Mouse (Mus musculus) CD4-positive, CD25-positive, alpha-beta regulatory T cell, adult 4 months (primary cell): Measurements from ENCODE around the gene Ube2g2. TPM values are rescaled to one million over a fixed set of nuclear protein-coding genes. Genes with fewer than 3 reads are reported as not detected.

Experiments
- ATAC-seq: one replicate; pipeline ENCODE4 v1.8.0; 2017
- polyA plus RNA-seq, 2 experiments: library from polyadenylated mRNA; unstranded; fragments of 100-300 nt; shearing (Covaris generic); gene quantifications; one replicate each; pipeline ENCODE4 v1.2.1; 2017

The Ube2g2 gene
- 10 to 100 TPM; 42.0 to 65.6 TPM for polyA plus RNA-seq

- peak; percentile 85 for ATAC-seq
Observed at GRCm38 (mm10) chr10:77622055-77622988, at the start of gene Ube2g2. Ube2g2 (plus strand) TSS chr10:77622275.

DNA sequence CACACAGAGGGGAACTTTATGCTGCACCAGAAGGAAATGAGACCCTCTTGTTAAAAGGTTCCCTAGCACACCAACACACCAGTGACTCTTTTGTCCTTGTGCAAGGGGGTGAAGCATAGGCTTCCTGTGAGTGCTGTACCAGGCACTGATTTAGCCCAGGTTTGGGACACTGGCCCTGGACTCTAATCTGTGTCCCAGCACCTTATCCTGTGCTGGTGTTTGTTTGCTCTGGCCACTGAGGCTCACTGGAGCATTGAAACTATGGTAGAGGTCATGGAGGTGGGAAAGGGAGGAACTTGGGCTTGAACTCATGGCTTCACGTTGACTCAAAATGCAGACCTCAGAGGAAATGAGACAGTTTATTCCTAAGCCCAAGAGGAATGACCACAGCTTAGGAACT lies 48.9 kb upstream of the Ube2g2 start:
- no peak for ATAC-seq

GRCm38 (mm10) chr10:77580027-77580920 lies 41.8 kb upstream of the Ube2g2 start:
- no peak for ATAC-seq

GRCm38 (mm10) chr10:77581023-77581407 lies 41.1 kb upstream of the Ube2g2 start:
- ATAC-seq: peak; percentile 3

- peak; percentile 93 for ATAC-seq
Observed at GRCm38 (mm10) chr10:77581408-77582284, 40.4 kb upstream of the Ube2g2 start, which contains the start of gene Pttg1ip. Pttg1ip (plus strand) TSS chr10:77581720.

DNA sequence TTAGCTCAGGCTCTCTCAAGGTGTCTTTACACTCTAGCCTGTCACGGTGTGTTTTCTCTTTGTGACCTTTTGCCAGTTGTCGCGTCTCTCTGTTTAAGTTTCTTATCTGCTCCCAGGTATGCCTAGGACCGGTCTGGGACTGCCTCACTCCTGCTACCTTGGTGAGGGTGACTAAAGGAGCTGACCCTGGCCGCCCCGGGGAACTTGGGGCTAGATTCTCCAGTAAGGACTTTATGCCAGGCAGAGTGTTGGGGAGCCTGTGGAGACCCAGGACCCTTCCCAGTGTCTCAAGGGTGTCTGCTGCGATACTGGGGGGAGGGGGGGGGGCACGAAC lies 39.8 kb upstream of the Ube2g2 start:
- ATAC-seq: peak; percentile 5

GRCm38 (mm10) chr10:77583795-77584422 lies 38.2 kb upstream of the Ube2g2 start:
- ATAC-seq: no peak

DNA sequence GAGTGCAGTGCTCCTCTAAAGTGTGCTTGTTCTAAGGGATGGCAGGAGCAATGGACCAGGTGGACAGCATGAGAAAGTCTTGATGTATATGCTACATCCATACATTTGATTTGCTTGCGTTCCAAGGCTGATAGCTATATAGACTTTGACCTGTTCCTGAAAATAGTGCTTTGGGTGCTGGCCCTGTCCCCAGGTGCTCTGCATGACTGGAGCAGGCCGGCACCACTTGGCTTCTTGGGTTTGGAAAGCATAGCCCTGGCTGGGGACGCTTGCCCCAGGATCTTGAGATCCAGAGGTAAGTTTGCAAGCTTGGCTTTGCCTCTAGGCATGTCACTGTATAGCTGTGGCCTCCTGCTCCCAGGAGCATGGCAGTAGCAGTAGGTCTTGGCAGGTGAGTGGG lies 35.4 kb upstream of the Ube2g2 start:
- no peak for ATAC-seq

- no peak for ATAC-seq
Observed at GRCm38 (mm10) chr10:77587091-77587775, 34.8 kb upstream of the Ube2g2 start.

DNA sequence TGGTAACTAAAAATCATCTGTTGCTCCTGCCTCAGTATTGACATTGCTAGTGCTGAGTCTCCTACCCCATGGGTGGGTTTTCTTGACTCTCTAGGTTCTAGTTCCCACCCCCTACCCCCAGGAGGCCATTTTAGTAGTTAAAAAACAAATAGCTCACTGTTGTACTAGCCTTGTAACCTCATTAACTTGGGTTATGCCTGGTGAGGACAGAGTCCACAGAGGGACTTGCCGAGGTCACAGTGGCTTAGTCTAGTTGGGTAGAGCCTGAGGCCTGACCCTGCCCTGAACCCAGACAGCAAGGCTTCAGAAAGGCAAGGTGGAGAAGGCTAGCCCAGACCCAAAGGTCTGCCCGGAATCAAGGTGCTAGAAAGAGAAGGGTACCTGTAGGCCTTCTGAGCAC lies 34.0 kb upstream of the Ube2g2 start:
- ATAC-seq: no peak

- no peak for ATAC-seq
Observed at GRCm38 (mm10) chr10:77589117-77589516, 33.0 kb upstream of the Ube2g2 start.

GRCm38 (mm10) chr10:77589749-77590148 lies 32.3 kb upstream of the Ube2g2 start:
- no peak for ATAC-seq

- ATAC-seq: peak; percentile 98
Observed at GRCm38 (mm10) chr10:77590812-77591211, 31.3 kb upstream of the Ube2g2 start.

- ATAC-seq: no peak
Observed at GRCm38 (mm10) chr10:77591546-77591945, 30.5 kb upstream of the Ube2g2 start.

- no peak for ATAC-seq
Observed at GRCm38 (mm10) chr10:77596060-77596459, 26.0 kb upstream of the Ube2g2 start.

DNA sequence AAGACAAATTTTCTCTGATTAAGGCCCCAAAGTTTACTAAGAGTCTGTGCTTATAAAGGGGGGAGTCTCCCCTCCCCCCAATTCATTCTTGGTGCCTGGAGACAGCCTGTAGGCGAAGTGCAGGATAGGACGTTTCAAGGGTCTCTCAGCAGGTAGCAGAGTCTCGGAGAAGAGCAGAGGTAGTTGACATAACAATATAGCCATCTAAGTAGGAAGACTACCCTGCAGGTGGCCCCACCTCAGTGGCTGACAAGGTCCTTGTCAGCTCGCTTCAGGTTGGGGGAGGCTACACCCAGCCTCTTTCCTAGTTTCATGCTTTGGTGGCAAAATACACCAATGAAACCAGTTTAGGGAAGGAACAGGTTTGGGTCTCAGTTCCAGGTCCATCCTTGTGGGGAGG lies 19.1 kb upstream of the Ube2g2 start:
- no peak for ATAC-seq

DNA sequence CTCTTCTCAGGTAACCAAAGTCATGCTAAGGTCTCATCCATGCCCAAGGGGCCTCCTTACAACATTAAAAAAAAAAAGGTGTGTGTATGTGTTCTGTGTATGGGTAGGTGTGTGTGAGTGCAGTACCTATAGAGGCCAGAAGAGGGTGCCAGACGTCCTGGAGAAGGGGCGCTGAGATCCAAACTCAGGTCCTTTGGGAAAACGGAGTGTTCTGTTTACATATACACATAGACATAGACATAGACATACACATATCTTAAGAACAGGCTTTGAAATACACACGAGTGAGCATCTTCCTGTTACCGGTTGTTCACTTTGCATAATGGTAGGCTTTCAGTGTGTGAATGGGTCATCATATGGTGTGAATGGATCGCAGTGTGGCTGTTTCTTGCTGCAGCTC lies 18.0 kb upstream of the Ube2g2 start:
- no peak for ATAC-seq

GRCm38 (mm10) chr10:77604958-77605357 lies 17.1 kb upstream of the Ube2g2 start:
- ATAC-seq: no peak

DNA sequence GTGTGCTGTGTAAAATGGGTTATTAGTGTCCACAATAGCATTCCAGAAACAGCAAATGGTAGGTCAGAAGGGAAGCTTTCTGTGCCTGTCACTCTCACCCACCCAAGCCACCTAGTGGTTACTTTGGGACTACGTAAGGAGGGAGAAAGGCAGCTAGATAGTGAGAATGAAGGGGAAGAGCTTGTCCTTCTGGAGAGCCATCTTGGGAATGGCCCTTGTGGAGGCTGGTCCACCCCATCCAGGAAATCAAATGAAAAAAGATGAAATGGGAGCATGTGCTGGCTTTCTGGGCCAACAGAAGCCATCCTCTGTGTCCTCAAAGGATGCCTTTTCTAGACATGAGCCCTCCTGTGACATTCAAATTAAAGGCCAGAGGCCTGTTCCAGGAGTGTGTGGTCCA lies 16.7 kb upstream of the Ube2g2 start:
- peak; percentile 12 for ATAC-seq

- peak; percentile 78 for ATAC-seq
Observed at GRCm38 (mm10) chr10:77605908-77606826, 15.9 kb upstream of the Ube2g2 start, which contains the start of the genes Sumo3 and Gm49325. Sumo3 (plus strand) TSS chr10:77606097. Gm49325 (plus strand) TSS chr10:77606197.
